Mouse (Mus musculus): Measurements from ENCODE around the gene Clcn2. TPM values are rescaled to one million over a fixed set of nuclear protein-coding genes. Genes with fewer than 3 reads are reported as not detected.
A peak's percentile ranks its signal among the peaks of the same experiment; 100 is the strongest.

Clcn2 gene
- polyA plus RNA-seq, 1 experiment = 107 TPM

DNA sequence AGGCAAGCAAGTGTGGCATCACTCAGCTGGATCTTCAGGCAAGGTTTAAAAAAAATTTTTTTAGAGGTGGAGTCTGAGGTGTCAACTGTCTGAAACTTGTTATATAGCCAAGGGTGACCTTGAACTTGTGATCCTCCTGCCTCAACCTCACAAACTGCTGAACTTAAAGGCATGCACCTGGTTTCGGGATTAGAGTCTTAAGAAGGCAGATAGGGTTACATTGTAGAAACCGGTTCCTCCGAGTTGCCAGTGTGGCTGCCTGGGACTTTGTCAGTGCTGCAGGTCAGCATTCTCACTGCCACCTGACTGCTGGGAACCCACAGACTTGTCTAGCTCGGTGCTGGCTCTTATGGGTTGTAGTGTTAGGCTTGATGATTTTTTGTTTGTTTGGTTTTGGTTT, 5.7 kb upstream of the Clcn2 start:
- DNase-seq (ENCODE audit: extremely low spot score in 1 of 2, low spot score in 1 of 2) = no peak

DNA sequence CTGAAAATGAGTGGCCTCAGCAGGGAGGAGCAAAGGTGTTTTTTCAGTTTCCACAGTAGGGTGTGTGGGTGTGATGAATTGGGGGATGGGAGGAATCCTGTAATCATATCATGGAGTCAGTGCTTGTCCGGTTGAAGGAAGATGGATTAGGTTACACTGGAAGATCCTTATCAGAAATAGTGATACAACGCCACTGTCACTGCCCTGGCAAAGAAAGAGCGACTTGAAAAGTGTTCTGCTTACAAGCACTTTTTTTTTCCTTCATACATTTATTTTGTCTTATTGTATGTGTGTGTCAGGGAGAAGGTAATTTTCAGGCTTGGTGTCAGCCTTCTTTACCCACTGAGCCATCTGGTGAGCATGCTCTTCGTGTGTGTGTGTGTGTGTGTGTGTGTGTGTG, 5.2 kb upstream of the Clcn2 start:
- DNase-seq (ENCODE audit: extremely low spot score in 1 of 2, low spot score in 1 of 2) = no peak

DNA sequence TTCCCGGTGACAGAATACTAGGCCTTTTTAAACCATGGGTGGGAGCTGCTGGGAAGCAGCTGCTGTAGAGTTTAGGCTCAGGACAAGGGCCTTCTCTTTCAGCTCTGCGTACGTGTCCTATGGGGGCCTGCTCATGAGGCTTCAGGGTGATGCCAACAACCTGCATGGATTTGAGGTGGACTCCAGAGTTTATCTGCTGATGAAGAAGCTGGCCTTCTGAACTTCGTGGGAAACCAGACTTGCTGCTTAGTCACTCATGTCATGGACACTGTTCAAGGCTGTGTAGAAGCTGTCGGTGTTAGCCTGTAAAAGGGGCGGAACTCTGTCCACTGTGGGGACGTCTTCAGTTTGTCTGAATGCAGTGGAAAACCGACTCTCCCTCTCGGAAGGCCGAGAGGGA, 4.3 kb upstream of the Clcn2 start:
- no peak for DNase-seq (ENCODE audit: extremely low spot score in 1 of 2, low spot score in 1 of 2)

- DNase-seq (ENCODE audit: extremely low spot score in 1 of 2, low spot score in 1 of 2) = no peak
These were observed 578 bp upstream of the Clcn2 start for GRCm38 (mm10) chr16:20717978-20718670.

DNA sequence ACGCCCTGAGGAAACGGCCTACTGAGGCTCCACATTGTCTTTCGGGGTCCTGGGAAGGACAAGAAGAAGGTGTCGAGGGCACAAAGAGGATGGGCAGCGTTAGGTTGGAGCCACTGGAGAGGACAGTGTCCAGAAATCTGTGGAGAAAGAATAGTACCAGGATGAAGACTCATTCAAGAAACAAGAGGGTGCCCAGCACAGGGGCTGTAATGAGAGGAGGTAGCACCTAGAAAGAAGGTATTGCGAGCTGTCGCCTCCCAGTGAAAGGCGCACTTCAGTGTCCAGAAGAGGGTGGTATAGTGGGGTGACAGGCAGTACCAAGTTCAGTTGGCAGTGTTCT, 735 bp downstream of the Clcn2 start:
- no peak for DNase-seq (ENCODE audit: extremely low spot score in 1 of 2, low spot score in 1 of 2)

DNA sequence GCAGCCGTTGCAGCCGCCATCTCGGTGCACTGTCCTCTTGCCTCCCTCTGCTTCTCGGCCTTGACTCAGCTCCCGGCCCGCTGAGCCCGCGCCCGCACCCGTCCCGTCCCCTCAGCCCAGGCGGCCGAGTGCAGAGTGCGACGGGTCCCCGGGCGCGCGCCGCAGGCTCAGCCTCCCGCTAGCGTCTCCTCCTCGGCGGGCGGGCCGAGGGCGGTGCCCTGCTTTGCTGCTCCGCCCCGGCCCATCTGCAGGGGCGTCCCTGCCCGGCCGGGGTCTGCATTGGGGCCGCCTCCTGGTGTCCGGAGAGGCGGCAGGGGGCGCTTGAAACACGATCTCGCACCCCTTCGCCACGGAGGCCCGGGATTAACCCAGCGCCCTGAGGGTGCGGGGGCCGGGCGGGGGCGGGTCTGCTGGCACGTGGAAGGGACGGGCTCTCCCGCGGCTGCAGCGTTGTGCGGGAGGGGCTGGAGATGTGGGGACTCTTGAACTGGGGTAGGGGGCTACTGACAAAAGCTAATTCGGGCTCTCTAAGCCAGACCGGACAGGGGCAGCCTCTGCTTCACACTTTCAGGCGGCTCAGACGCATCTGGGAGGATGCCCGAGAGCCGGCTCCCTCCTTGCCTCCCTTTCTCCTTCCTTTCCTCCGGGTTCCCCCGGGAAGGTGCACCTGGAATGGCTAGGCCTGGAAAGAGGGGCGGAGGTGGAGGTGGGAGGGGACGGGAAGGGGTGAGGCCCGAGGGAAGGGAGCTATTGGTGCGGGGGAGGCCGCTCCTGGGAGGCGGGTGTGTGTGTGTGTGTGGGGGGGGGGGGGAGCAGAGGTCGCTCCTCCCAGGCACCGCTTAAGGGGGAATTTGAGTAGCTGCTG, 1.3 kb downstream of the Clcn2 start:
- peak in 1 of 2 experiments; percentile 78 for DNase-seq (ENCODE audit: extremely low spot score in 1 of 2, low spot score in 1 of 2)

DNA sequence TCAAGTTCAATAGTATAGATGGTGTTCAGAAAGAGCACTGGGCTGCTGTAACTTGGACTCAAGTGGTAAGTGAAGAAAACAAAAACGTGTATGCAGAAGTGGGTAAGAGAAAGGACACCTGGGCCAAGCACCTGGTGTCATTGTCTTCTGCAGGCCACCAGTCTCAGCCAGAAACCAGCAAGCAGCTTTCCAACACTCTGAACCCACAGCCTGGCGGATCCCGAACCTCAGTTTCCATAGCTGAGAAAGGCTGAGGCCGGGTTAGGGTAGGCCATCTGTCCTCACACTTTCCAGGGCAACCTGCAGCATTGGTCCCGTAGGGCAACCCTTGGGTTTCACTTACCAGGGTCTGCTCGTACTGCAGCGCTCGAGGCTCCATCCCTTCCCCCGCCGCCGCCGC, 2.0 kb downstream of the Clcn2 start:
- peak in 1 of 2 experiments; percentile 15 for DNase-seq (ENCODE audit: extremely low spot score in 1 of 2, low spot score in 1 of 2)

- peak in 1 of 2 experiments; percentile 11 for DNase-seq (ENCODE audit: extremely low spot score in 1 of 2, low spot score in 1 of 2)
These were observed 2.4 kb downstream of the Clcn2 start for GRCm38 (mm10) chr16:20715161-20715560.

- no peak for DNase-seq (ENCODE audit: extremely low spot score in 1 of 2, low spot score in 1 of 2)
These were observed 3.1 kb downstream of the Clcn2 start for GRCm38 (mm10) chr16:20714307-20715080.

DNA sequence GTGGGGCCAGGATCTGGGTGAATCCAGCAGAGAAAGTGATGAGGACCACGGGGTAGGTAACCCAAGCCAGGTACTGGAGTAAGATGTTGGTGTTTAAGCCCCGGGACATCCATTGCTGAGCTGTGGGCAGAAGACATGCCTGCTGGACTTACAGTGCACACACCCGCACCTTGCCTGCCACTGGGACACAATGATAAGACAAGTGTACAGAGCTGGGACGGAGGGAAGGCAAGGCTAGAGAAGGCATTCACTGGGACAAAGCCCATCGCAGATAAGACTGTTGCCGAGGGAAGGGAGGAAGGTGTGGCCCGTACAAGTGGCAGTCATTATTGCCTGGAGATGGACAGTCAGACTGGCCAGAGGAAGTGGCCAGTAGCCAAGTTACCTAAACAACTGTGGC, 4.7 kb downstream of the Clcn2 start:
- no peak for DNase-seq (ENCODE audit: extremely low spot score in 1 of 2, low spot score in 1 of 2)

GRCm38 (mm10) chr16:20712190-20712589, 5.4 kb downstream of the Clcn2 start:
- DNase-seq (ENCODE audit: extremely low spot score in 1 of 2, low spot score in 1 of 2) = no peak

DNA sequence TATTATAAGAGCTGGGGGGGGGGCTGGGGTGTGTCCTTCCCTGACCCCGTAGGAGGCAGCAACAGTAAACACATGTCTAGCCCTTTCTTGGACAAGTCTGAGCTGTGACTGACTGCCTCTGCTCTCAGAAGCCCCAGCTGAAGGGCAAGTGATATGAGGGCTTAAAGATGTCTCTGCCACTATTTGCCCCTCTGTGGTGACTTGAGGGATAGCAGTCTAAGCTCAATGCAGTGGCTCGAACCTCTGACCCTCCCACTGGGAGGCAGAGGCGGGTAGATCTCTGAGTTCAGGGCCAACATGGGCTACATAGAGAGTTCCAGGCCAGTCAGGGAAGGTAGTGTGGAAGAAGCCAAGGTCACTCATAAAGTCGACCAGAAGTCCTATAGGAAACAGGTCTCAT, 6.7 kb downstream of the Clcn2 start:
- peak in 1 of 2 experiments; percentile 20 for DNase-seq (ENCODE audit: extremely low spot score in 1 of 2, low spot score in 1 of 2)

- DNase-seq (ENCODE audit: extremely low spot score in 1 of 2, low spot score in 1 of 2) = no peak
These were observed 7.2 kb downstream of the Clcn2 start for GRCm38 (mm10) chr16:20710370-20710769.

- peak in 1 of 2 experiments; percentile 40 for DNase-seq (ENCODE audit: extremely low spot score in 1 of 2, low spot score in 1 of 2)
These were observed 8.4 kb downstream of the Clcn2 start for GRCm38 (mm10) chr16:20708939-20709734.

GRCm38 (mm10) chr16:20708220-20708938, 9.2 kb downstream of the Clcn2 start:
- no peak for DNase-seq (ENCODE audit: extremely low spot score in 1 of 2, low spot score in 1 of 2)

GRCm38 (mm10) chr16:20706407-20707055, 11.0 kb downstream of the Clcn2 start:
- peak in 1 of 2 experiments; percentile 42 for DNase-seq (ENCODE audit: extremely low spot score in 1 of 2, low spot score in 1 of 2)

DNA sequence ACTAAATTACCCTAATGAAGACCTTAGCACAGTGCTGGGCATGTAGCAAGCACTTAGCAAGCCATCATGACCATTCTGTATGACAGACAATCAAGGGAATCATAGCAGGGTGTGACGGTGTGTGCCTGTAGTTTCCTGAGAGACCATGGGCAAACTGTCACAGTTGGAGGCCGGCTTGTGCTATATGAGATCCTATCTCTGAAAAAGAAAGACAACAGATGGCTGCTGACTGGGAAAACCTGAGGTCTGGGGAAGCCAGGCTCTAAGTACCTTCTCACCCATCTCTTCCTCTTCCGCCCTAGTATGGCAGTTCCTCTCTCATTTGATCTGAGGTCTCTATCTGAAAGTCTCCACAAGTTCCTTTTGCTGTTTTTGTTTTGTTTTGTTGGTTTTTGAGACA, 11.8 kb downstream of the Clcn2 start:
- peak in 1 of 2 experiments; percentile 20 for DNase-seq (ENCODE audit: extremely low spot score in 1 of 2, low spot score in 1 of 2)

- DNase-seq (ENCODE audit: extremely low spot score in 1 of 2, low spot score in 1 of 2) = peak in 1 of 2 experiments; percentile 9
These were observed 13.7 kb downstream of the Clcn2 start for GRCm38 (mm10) chr16:20703699-20704400.

DNA sequence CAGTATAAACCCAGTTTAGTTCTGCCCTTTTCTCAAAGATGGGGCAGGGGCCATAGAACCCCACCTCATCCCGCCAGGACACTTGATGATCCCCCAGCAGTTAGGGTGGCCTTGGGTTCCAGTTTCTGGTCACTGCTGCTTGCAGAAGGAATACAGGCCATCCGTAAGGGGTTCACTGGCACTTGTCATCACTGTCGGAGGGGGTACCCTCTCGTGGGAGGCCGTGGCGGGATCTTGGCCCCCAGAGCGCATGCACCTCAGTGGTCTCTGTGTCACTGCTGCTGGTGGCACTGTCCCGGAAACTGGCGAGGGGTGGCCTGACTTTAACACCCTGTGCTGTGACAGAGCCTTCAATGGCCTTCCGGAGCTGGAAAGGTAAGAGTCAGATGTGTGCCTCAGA, 14.5 kb downstream of the Clcn2 start:
- no peak for DNase-seq (ENCODE audit: extremely low spot score in 1 of 2, low spot score in 1 of 2)

Measured in frontal cortex, adult 2 months (tissue).